Mouse (Mus musculus) liver, embryonic 16.5 days (tissue): Measurements from ENCODE around the gene Cdh3. TPM values are rescaled to one million over a fixed set of nuclear protein-coding genes. Genes with fewer than 3 reads are reported as not detected.

Experiments
- ATAC-seq: fragments of 200-750 bp; cut with Nextera tagmentation; 2 replicates; pipeline ENCODE4 v1.8.0; 2017; ENCODE audit warnings: low read depth, mild to moderate bottlenecking, moderate number of reproducible peaks, moderate library complexity
- H3K27ac ChIP-seq: fragments of 300-500 bp; sonication (generic); 2 replicates; pipeline ENCODE4 v1.5.1; 2014; ENCODE audit warnings: mild to moderate bottlenecking, low read length
- H3K27me3 ChIP-seq: fragments of 300-500 bp; sonication (generic); 2 replicates; pipeline ENCODE4 v1.6.1; 2014; ENCODE audit warnings: low read depth, low read length, mixed read lengths; ENCODE audit not compliant: control insufficient read depth, insufficient read depth
- H3K36me3 ChIP-seq: fragments of 300-500 bp; sonication (generic); 2 replicates; pipeline ENCODE4 v1.6.1; 2014; ENCODE audit warnings: mild to moderate bottlenecking; ENCODE audit not compliant: control insufficient read depth, insufficient read depth
- H3K4me1 ChIP-seq: fragments of 300-500 bp; sonication (generic); 2 replicates; pipeline ENCODE4 v1.6.1; 2014; ENCODE audit warnings: low read depth, low read length, mixed read lengths; ENCODE audit not compliant: control insufficient read depth
- H3K4me2 ChIP-seq: fragments of 300-500 bp; sonication (generic); 2 replicates; pipeline ENCODE4 v1.6.1; 2014; ENCODE audit warnings: low read depth, low read length, mixed read lengths
- H3K4me3 ChIP-seq: fragments of 300-500 bp; sonication (generic); 2 replicates; pipeline ENCODE4 v1.5.1; 2014; ENCODE audit warnings: low read depth, mild to moderate bottlenecking, low read length
- H3K9ac ChIP-seq: fragments of 300-500 bp; sonication (generic); 2 replicates; pipeline ENCODE4 v1.6.1; 2014; ENCODE audit warnings: low read depth, low read length
- H3K9me3 ChIP-seq: fragments of 300-500 bp; sonication (generic); replicated peaks from 2 replicates; pipeline ENCODE4 v1.6.1; 2016; ENCODE audit warnings: low read length; ENCODE audit not compliant: control insufficient read depth
- WGBS: fragments of 180-500 bp; shearing (Covaris S2); extraction: QIAGEN DNeasy Blood & Tissue Kit; methylation state at CpG from one replicate; pipeline ENCODE4 v1.1.7; 2014; ENCODE audit not compliant: insufficient replicate concordance; 5-methylcytosine and 5-hydroxymethylcytosine counted together
- polyA plus RNA-seq: library from polyadenylated mRNA; unstranded; fragments of >200 nt; fragmentation: Nextera tagmentation; extraction: Ambion mirVana; gene quantifications from 2 replicates; pipeline ENCODE4 v1.2.1, GENCODE M21; 2015

Cdh3 gene
- polyA plus RNA-seq, 1 experiment from 2014 or later = 1.4 TPM

- H3K27ac ChIP-seq = peak overlapping the region; percentile 63
- WGBS = 17% methylated on average over 4 of the region's 4 CpGs
- H3K9ac ChIP-seq = no peak overlapping the region
- H3K9me3 ChIP-seq = no peaks in the 10 kb centered on the region
- peaks cover 35% of the 10 kb centered on the region for H3K27me3 ChIP-seq
- H3K36me3 ChIP-seq = no peaks in the 10 kb centered on the region
- no peak for ATAC-seq
- H3K4me1 ChIP-seq = no peaks in the 10 kb centered on the region; the same call in none of the 2 replicates
- no peak overlapping the region for H3K4me3 ChIP-seq
- H3K4me2 ChIP-seq = no peak overlapping the region
Measured at GRCm38 (mm10) chr8:106606121-106606520, 95.4 kb downstream of the Cdh3 start.

GRCm38 (mm10) chr8:106606601-106607145 is 96.0 kb downstream of the Cdh3 start:
- H3K4me2 ChIP-seq = no peak overlapping the region
- H3K4me3 ChIP-seq = no peak overlapping the region
- peak overlapping the region; percentile 57; the same call in 1 of the 2 replicates for H3K27ac ChIP-seq
- no peak for ATAC-seq
- H3K4me1 ChIP-seq = peaks cover 3% of the 10 kb centered on the region
- H3K27me3 ChIP-seq = peaks cover 35% of the 10 kb centered on the region
- WGBS = 16% methylated on average over 15 of the region's 15 CpGs
- no peaks in the 10 kb centered on the region for H3K36me3 ChIP-seq
- no peak overlapping the region for H3K9ac ChIP-seq
- H3K9me3 ChIP-seq = no peaks in the 10 kb centered on the region

Other genes starting within 250 kb of the Cdh3 start
- 0.46 and 0.77 TPM in 2 replicates for gene Smpd3, start 172.9 kb upstream of the Cdh3 start, polyA plus RNA-seq
- 2.1 and 2.8 TPM in 2 replicates for gene Zfp90, start 95.6 kb upstream of the Cdh3 start, polyA plus RNA-seq
- not detected in 2 replicates for gene 6030452D12Rik, start 10.4 kb upstream of the Cdh3 start, polyA plus RNA-seq
- 6.8 and 7.2 TPM in 2 replicates for gene Gm10073, start 62.6 kb downstream of the Cdh3 start, polyA plus RNA-seq
- 22.9 and 26.5 TPM in 2 replicates for gene Cdh1, start 92.5 kb downstream of the Cdh3 start, polyA plus RNA-seq
- gene Tango6, start 172.2 kb downstream of the Cdh3 start, polyA plus RNA-seq = 3.4 TPM in 2 replicates